Mouse (Mus musculus): ENCODE results near the gene Prph2.

The Prph2 gene

GRCm38 (mm10) chr17:46910186-46910585, at the start of gene Prph2:
Gene Prph2 (plus strand): TSS chr17:46910459.
- DNase-seq (ENCODE audit: low spot score): no peak

- DNase-seq (ENCODE audit: low spot score): no peak
Measured at GRCm38 (mm10) chr17:46864566-46865195, 45.6 kb upstream of the Prph2 start.

GRCm38 (mm10) chr17:46866836-46867235, 43.4 kb upstream of the Prph2 start:
- DNase-seq (ENCODE audit: low spot score): peak; percentile 49

GRCm38 (mm10) chr17:46870204-46870798, 40.0 kb upstream of the Prph2 start:
- no peak for DNase-seq (ENCODE audit: low spot score)

- DNase-seq (ENCODE audit: low spot score): no peak
Measured at GRCm38 (mm10) chr17:46870913-46871312, 39.3 kb upstream of the Prph2 start.

GRCm38 (mm10) chr17:46872806-46873205, 37.5 kb upstream of the Prph2 start:
- DNase-seq (ENCODE audit: low spot score): no peak

- DNase-seq (ENCODE audit: low spot score): no peak
Measured at GRCm38 (mm10) chr17:46874133-46874532, 36.1 kb upstream of the Prph2 start.

- no peak for DNase-seq (ENCODE audit: low spot score)
Measured at GRCm38 (mm10) chr17:46875626-46876025, 34.6 kb upstream of the Prph2 start.

GRCm38 (mm10) chr17:46876371-46876950, 33.8 kb upstream of the Prph2 start:
- no peak for DNase-seq (ENCODE audit: low spot score)

GRCm38 (mm10) chr17:46877061-46877460, 33.2 kb upstream of the Prph2 start:
- no peak for DNase-seq (ENCODE audit: low spot score)

GRCm38 (mm10) chr17:46879841-46880311, 30.4 kb upstream of the Prph2 start:
- no peak for DNase-seq (ENCODE audit: low spot score)

GRCm38 (mm10) chr17:46880322-46880721, 29.9 kb upstream of the Prph2 start:
- no peak for DNase-seq (ENCODE audit: low spot score)

- DNase-seq (ENCODE audit: low spot score): no peak
Measured at GRCm38 (mm10) chr17:46881728-46882127, 28.5 kb upstream of the Prph2 start.

- no peak for DNase-seq (ENCODE audit: low spot score)
Measured at GRCm38 (mm10) chr17:46883107-46883506, 27.2 kb upstream of the Prph2 start.

GRCm38 (mm10) chr17:46884766-46885165, 25.5 kb upstream of the Prph2 start:
- no peak for DNase-seq (ENCODE audit: low spot score)

- no peak for DNase-seq (ENCODE audit: low spot score)
Measured at GRCm38 (mm10) chr17:46885218-46885909, 24.9 kb upstream of the Prph2 start.

- no peak for DNase-seq (ENCODE audit: low spot score)
Measured at GRCm38 (mm10) chr17:46885910-46886643, 24.2 kb upstream of the Prph2 start.

GRCm38 (mm10) chr17:46888511-46889212, 21.6 kb upstream of the Prph2 start:
- DNase-seq (ENCODE audit: low spot score): peak; percentile 47

- DNase-seq (ENCODE audit: low spot score): peak; percentile 57
Measured at GRCm38 (mm10) chr17:46889450-46890084, 20.7 kb upstream of the Prph2 start.

GRCm38 (mm10) chr17:46890116-46890815, 20.0 kb upstream of the Prph2 start, which contains the start of gene Tbcc:
Gene Tbcc (plus strand): TSS chr17:46890684.
- peak; percentile 94 for DNase-seq (ENCODE audit: low spot score)
